Mouse (Mus musculus) liver, postnatal 0 days (tissue): Measurements from ENCODE around the gene Col9a2. TPM values are rescaled to one million over a fixed set of nuclear protein-coding genes. Genes with fewer than 3 reads are reported as not detected.

Experiments
- ATAC-seq: fragments of 200-750 bp; cut with Nextera tagmentation; 2 replicates; pipeline ENCODE4 v1.8.0; 2017; ENCODE audit warnings: mild to moderate bottlenecking, moderate library complexity
- DNase-seq: peaks from one replicate; pipeline ENCODE4 v3.0.0-alpha.2; 2016
- H3K27ac ChIP-seq: fragments of 300-500 bp; sonication (generic); 2 replicates; pipeline ENCODE4 v1.5.1; 2014; ENCODE audit warnings: antibody characterized with exemption, moderate library complexity, mild to moderate bottlenecking, low read depth
- H3K27me3 ChIP-seq: fragments of 300-500 bp; sonication (generic); 2 replicates; pipeline ENCODE4 v1.6.1; 2014; ENCODE audit warnings: low read length, control low read depth, mixed read lengths; ENCODE audit not compliant: insufficient read depth
- H3K36me3 ChIP-seq: fragments of 300-500 bp; sonication (generic); replicated peaks from 2 replicates; pipeline ENCODE4 v1.6.1; 2014; ENCODE audit warnings: mild to moderate bottlenecking, control low read depth, low read length, moderate library complexity, mixed read lengths; ENCODE audit not compliant: insufficient read depth
- H3K4me1 ChIP-seq: fragments of 300-500 bp; sonication (generic); 2 replicates; pipeline ENCODE4 v1.6.1; 2014; ENCODE audit warnings: antibody characterized with exemption, mild to moderate bottlenecking, control low read depth; ENCODE audit not compliant: insufficient read depth
- H3K4me2 ChIP-seq: fragments of 300-500 bp; sonication (generic); 2 replicates; pipeline ENCODE4 v1.6.1; 2014; ENCODE audit warnings: low read depth, mild to moderate bottlenecking, low read length, moderate library complexity, mixed read lengths
- H3K4me3 ChIP-seq: fragments of 300-500 bp; sonication (generic); 2 replicates; pipeline ENCODE4 v1.5.1; 2014; ENCODE audit warnings: low read depth, low read length
- H3K9ac ChIP-seq: fragments of 300-500 bp; sonication (generic); replicated peaks from 2 replicates; pipeline ENCODE4 v1.6.1; 2014; ENCODE audit warnings: mild to moderate bottlenecking, moderate library complexity
- H3K9me3 ChIP-seq: fragments of 300-500 bp; sonication (generic); 2 replicates; pipeline ENCODE4 v1.6.1; 2016; ENCODE audit warnings: mild to moderate bottlenecking, control low read depth, low read length, mixed read lengths
- CTCF ChIP-seq: sonication (generic); IDR thresholded peaks from 2 replicates; pipeline ENCODE4 v1.5.1; 2016; ENCODE audit warnings: antibody characterized with exemption, low read depth
- EP300 ChIP-seq: IDR thresholded peaks from 2 replicates; pipeline ENCODE4 v1.6.1; 2016; ENCODE audit warnings: antibody characterized with exemption, low read depth, mild to moderate bottlenecking
- WGBS: fragments of 180-500 bp; shearing (Covaris S2); extraction: QIAGEN DNeasy Blood & Tissue Kit; methylation state at CpG from one replicate; pipeline ENCODE4 v1.1.7; 2014; ENCODE audit not compliant: insufficient replicate concordance; 5-methylcytosine and 5-hydroxymethylcytosine counted together
- polyA plus RNA-seq: library from polyadenylated mRNA; unstranded; fragments of >200 nt; fragmentation: Nextera tagmentation; extraction: Ambion mirVana; gene quantifications from 2 replicates; pipeline ENCODE4 v1.2.1, GENCODE M21; 2015

Gene Col9a2
- polyA plus RNA-seq, 1 experiment from 2014 or later: 0.34 TPM

DNA sequence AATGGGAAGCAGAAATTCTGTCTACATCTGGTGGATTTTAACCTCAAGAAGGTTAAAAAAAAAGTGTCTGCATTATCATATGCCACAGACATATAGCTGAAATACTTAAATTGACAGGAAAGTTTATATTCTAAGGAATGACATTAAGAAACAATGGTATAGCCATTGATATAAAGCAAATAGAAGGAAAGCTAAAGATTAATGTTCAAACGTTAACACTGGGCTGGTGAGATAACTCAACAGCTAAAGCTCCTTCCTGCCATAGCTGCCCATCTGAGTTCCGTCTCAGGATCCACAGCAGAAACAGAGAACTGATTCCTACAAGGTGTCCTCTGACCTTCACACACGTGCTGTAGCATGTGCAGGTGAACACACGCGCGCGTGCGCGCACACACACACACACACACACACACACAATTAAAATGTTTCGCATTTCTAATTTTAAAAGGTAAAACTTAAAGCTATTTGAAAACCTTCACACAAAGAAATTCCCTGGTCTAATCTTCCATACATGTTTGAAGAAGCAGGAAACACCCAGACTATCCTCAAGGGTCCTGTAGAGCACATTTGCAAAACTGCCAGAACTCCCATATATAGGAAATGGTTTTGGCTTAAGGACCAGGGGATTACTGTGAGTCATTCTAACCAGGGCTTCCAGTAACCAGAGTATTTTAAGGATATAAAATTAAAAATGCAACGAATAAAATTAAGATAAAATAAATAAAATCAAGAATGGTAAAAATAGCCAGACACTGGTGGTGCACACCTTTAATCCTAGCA, 28.2 kb upstream of the Col9a2 start:
- no peak for DNase-seq
- 59% methylated on average over 11 of the region's 11 CpGs for WGBS
- H3K9me3 ChIP-seq: no peaks in the 10 kb centered on the region
- H3K9ac ChIP-seq: no peak overlapping the region
- no peak overlapping the region for H3K4me2 ChIP-seq
- H3K4me1 ChIP-seq: peaks cover 64% of the 10 kb centered on the region
- H3K36me3 ChIP-seq: no peaks in the 10 kb centered on the region
- H3K4me3 ChIP-seq: no peak overlapping the region
- H3K27me3 ChIP-seq: no peaks in the 10 kb centered on the region
- ATAC-seq: no peak
- no peak for TF ChIP-seq CTCF
- peak; percentile 54; the same call in 1 of the 2 replicates for TF ChIP-seq EP300
- H3K27ac ChIP-seq: 0 out of 2 replicates have a peak overlapping the region, but pooled peaks have one; percentile 18

DNA sequence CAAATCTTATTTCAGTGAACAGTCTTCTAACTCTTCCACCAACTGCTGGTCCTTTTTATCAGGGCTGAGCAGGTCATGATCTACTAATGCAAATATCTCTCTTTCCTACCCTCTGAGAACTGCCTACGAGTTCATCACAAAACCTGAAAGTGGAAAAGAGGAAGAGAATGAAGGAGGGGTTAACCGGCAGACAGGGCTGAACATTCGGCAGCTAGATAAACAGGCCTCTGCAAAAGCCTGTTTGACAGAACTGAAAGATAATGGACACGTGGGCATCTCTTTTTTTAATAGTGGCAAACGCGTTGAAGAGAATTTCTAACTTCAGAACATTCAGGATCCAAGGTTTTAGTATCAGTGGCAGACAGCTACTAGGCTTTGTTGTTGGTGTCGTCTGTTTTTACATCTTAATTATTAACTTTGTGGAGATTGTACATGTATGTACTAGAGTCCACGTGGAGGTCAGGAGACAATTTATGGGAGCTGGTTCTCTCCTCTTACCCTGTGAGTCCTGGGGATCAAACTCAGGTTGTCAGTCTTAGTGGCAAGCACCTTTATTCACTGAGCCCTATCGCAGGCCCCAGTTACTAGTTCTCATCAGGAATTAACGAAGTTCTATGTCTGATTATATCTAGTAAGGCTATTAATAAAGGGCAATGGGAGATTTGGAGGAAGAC, 24.5 kb upstream of the Col9a2 start:
- peak overlapping the region; percentile 84 for H3K4me2 ChIP-seq
- peaks cover 45% of the 10 kb centered on the region for H3K4me1 ChIP-seq
- no peaks in the 10 kb centered on the region for H3K27me3 ChIP-seq
- ATAC-seq (peak; percentile 47), DNase-seq (peak; percentile 36)
- H3K27ac ChIP-seq: peak overlapping the region; percentile 96
- WGBS: 15% methylated on average over 10 of the region's 10 CpGs
- H3K36me3 ChIP-seq: no peaks in the 10 kb centered on the region
- H3K9me3 ChIP-seq: no peaks in the 10 kb centered on the region
- TF ChIP-seq EP300 (peak; percentile 95), CTCF (no peak)
- peak overlapping the region; percentile 98 for H3K9ac ChIP-seq
- H3K4me3 ChIP-seq: peak overlapping the region; percentile 97

DNA sequence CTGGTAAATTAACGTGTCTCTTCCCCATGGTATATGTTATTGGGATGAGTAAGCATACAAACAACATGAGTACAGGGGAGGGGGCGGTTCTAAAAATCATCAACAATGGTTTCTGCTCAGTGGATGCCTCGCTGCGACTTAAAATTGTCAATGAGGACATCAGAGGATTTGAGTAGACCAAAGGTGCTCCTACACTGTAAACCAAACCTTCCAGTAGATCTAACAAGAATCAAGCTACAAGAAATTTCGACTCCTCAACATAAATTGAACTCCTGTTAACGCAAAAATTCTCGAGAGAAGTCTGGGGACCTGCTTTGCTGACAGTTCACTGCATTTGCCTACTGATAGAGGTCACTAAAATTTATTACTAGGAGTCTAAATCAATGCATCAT, 23.9 kb upstream of the Col9a2 start:
- no peak for ATAC-seq
- Histone ChIP-seq H3K27ac (peak overlapping the region; percentile 96), H3K4me3 (peak overlapping the region; percentile 97)

DNA sequence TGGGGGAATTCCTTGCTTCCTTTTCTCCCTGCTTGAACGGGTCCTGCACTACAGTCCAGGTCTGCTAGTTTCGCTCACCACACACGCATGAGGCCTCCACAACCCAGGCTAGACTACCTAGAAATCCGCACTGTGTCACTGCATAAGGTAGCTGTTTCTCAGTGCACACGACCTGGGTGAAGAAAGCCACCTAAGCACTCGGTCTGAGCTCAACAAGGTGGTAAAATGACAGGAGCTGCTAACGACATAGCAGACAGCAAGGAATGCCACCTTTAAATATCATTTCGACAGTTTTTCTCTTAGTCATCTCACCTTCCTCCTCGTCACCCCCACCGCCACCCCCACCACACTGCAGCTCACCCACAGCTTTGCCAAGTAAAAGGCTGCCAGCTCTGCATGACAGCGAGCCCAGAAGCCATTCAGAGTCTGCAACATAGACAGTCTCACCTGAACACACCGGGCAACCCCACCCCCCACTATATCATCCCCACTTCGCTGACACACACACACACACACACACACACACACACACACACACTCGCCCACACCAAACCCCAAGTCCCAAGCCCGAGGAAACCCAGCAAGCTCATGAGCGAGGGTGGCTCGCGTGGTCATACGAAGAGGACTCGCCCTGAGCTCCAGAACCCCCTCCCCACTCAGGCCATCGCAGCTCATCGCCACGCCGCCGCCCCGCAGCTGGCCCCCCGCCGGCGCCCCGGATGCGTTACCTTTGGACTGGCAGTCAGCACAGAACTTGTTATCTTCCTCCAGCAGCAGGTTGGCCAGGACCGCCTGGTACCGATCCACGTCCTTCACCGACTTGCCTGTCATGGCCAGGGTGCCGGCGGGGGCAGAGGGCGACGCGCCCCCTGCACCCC, 22.9 kb upstream of the Col9a2 start:
- peak overlapping the region; percentile 98 for H3K9ac ChIP-seq
- H3K4me1 ChIP-seq: peaks cover 39% of the 10 kb centered on the region
- ATAC-seq: peak; percentile 58

More for the DNA sequence above, 23.9 kb upstream of the Col9a2 start:
- Histone ChIP-seq H3K4me2 (peak overlapping the region; percentile 84), H3K4me1 (peaks cover 43% of the 10 kb centered on the region), H3K36me3 (no peaks in the 10 kb centered on the region), H3K9me3 (no peaks in the 10 kb centered on the region), H3K9ac (peak overlapping the region; percentile 98), H3K27me3 (no peaks in the 10 kb centered on the region)
- TF ChIP-seq CTCF: no peak
- TF ChIP-seq EP300: no peak
- DNase-seq: no peak
- WGBS: 45% methylated on average over 7 of the region's 7 CpGs

DNA sequence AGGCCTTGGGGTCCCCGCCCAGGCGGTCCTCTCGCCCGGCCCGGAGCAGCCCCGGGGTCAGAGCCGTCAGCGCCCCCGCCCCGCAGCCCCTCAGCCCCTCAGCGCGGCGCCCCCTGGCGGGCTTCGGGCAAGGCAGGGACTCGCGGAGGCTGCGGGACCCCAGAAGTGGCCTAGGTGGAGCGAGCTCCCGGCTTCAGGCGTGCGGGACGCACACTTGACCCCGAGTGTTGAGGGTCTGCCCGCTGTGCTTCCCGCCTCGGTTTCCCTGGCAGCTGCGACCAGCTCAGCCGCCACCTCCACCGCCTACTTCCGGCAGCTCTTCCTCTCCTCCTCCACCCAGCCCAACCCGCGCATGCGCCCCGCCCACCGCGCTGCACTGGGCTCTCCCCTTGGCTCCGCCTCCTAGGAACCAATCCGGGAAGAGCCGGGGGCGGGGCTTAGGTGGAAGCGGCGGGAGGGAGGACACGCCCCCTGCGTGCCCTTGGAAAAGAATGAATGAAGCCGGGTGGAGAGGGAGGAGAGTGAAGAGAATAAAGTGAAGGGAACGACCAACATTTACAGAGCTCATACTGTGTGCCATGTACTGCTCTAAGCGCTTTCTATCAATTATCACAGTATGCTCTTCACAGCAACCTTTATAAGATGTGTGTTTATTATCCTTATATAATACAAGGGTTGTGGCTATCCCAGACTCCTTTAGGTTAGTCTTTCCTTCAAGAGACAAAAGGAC, 22.1 kb upstream of the Col9a2 start, which contains the start of gene Smap2:
Smap2 (minus strand) TSS at position 320 of the 730 bp plus-strand sequence.
- Histone ChIP-seq H3K4me1 (peaks cover 39% of the 10 kb centered on the region), H3K27me3 (no peaks in the 10 kb centered on the region), H3K9me3 (no peaks in the 10 kb centered on the region), H3K4me3 (peak within 1 kb of the TSS; percentile 97), H3K36me3 (no peaks in the 10 kb centered on the region), H3K9ac (peak within 1 kb of the TSS; percentile 98), H3K27ac (peak within 1 kb of the TSS; percentile 96), H3K4me2 (peak within 1 kb of the TSS; percentile 84)
- DNase-seq (peak; percentile 99), ATAC-seq (peak; percentile 93)
- peak; percentile 73 for TF ChIP-seq CTCF
- no peak for TF ChIP-seq EP300
- WGBS: under 1% methylated on average over 34 of the region's 48 CpGs

More for the DNA sequence above, 22.9 kb upstream of the Col9a2 start:
- Histone ChIP-seq H3K4me3 (peak overlapping the region; percentile 97), H3K27me3 (no peaks in the 10 kb centered on the region), H3K9me3 (no peaks in the 10 kb centered on the region), H3K27ac (peak overlapping the region; percentile 96), H3K4me2 (peak overlapping the region; percentile 84), H3K36me3 (no peaks in the 10 kb centered on the region)
- TF ChIP-seq CTCF (no peak), EP300 (no peak)
- 1% methylated on average over 38 of the region's 40 CpGs for WGBS
- DNase-seq: peak; percentile 72
